Mouse (Mus musculus): ENCODE data around the gene Tango6. TPM values are rescaled to one million over a fixed set of nuclear protein-coding genes. Genes with fewer than 3 reads are reported as not detected.

Tango6 gene
- polyA plus RNA-seq, 1 experiment, result 14.1 TPM

DNA sequence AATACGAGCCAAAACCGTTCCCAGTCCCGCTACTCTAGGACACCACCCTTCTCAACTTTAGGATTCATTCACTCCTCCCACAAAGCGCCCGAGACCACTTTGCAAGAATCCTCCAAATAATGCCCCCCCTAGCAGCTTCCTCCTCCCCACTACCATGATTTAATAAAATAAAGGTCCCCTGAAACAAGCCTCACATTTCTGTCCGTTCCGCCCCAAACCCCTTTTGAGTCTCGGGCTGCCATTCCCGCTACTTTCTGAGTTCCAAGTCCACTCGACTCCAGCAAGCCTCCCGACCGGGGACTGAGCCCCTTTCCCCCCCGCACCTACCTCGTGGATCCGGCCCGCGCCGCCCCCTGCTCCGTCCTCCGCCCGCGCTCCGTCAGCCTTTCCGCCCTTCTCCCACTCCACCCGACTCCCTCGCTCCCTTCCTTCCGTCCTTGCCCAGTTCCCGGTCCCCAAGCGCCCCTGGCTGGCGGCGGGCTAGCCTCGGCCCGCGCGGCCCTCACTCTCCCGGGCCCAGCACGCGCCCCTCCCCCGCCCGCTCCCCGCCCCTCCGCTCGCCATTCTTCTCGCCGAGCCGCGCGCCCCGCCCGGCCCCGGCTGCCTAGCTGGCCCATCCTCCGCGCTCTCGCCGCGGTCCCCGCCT lies 210.1 kb downstream of the Tango6 start:
- Histone ChIP-seq H3K27ac (ENCODE audit: insufficient read depth, low read length) (peak overlapping the region; percentile 99), H3K9ac (ENCODE audit: low read depth, poor library complexity, severe bottlenecking) (peak overlapping the region; percentile 100), H3K27me3 (ENCODE audit: control insufficient read depth, insufficient read depth, low read length, poor library complexity, severe bottlenecking) (no peaks in the 10 kb centered on the region), H3K4me3 (ENCODE audit: low read depth, low read length) (peak overlapping the region; percentile 87), H3K4me1 (ENCODE audit: control insufficient read depth, insufficient read depth, low read length) (no peaks in the 10 kb centered on the region), H3K36me3 (ENCODE audit: control insufficient read depth, insufficient read depth, low read length, poor library complexity, severe bottlenecking) (peaks cover 43% of the 10 kb centered on the region), H3K9me3 (replicated peaks; ENCODE audit: control insufficient read depth, insufficient read depth, low read length, poor library complexity, severe bottlenecking) (peaks cover 5% of the 10 kb centered on the region; the same call in 1 of the 2 replicates)
- TF ChIP-seq CTCF (IDR thresholded peaks at IDR 0.05; ENCODE audit: low read depth, low read length) (no peak), EP300 (IDR thresholded peaks at IDR 0.05; ENCODE audit: insufficient read depth, low read depth, low read length) (0 out of 2 replicates have a peak, but pooled peaks have one; percentile 11), POLR2A (IDR thresholded peaks at IDR 0.05; ENCODE audit: insufficient read depth, low read length) (no peak)

DNA sequence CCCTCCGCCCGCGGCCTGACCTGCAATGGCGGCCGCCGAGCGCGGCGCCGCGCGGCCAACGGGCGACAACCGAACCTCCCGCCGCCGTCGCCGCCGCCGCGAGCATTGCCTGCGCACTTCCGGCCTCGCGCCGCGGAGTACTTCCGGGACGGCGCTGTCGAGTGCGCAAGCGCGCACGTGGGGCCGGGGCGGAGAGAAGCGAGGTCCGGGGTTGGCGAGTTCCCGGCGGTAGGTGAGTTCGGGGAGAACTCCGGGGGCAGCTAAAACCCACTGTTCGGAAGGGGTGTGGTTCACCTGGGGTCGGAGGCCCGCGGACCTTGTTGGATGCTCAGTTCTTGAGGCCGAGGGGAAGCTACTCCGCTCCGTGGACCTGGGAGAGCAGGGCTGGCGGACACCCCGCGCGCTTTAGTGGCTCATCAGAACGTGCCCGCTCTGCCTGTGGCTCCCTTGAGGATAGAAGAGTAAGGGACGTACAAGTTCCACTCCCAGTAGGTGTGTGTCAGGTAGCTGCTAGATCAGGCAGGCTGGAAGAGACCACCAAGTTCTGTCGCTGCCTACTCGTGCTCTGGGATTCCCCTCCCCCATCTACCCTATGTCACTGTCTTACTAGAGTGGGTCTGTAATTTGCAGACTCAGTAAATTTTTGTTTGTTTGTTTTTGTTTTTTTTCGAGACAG lies 210.8 kb downstream of the Tango6 start, which contains the start of gene Utp4:
TSS of gene Utp4 (plus strand) at position 156 of the 676 bp plus-strand sequence.
- no peak for TF ChIP-seq POLR2A (IDR thresholded peaks at IDR 0.05; ENCODE audit: insufficient read depth, low read length)
- TF ChIP-seq EP300 (IDR thresholded peaks at IDR 0.05; ENCODE audit: insufficient read depth, low read depth, low read length), result 0 out of 2 replicates have a peak, but pooled peaks have one; percentile 10
- H3K9me3 ChIP-seq (replicated peaks; ENCODE audit: control insufficient read depth, insufficient read depth, low read length, poor library complexity, severe bottlenecking), result peaks cover 5% of the 10 kb centered on the region; the same call in 1 of the 2 replicates
- H3K9ac ChIP-seq (ENCODE audit: low read depth, poor library complexity, severe bottlenecking), result peak within 1 kb of the TSS; percentile 100
- peaks cover 50% of the 10 kb centered on the region for H3K36me3 ChIP-seq (ENCODE audit: control insufficient read depth, insufficient read depth, low read length, poor library complexity, severe bottlenecking)
- no peaks in the 10 kb centered on the region for H3K4me1 ChIP-seq (ENCODE audit: control insufficient read depth, insufficient read depth, low read length)
- peak within 1 kb of the TSS; percentile 87 for H3K4me3 ChIP-seq (ENCODE audit: low read depth, low read length)
- peak within 1 kb of the TSS; percentile 99 for H3K27ac ChIP-seq (ENCODE audit: insufficient read depth, low read length)
- H3K27me3 ChIP-seq (ENCODE audit: control insufficient read depth, insufficient read depth, low read length, poor library complexity, severe bottlenecking), result no peaks in the 10 kb centered on the region

- Histone ChIP-seq H3K9ac (ENCODE audit: low read depth, poor library complexity, severe bottlenecking) (no peak overlapping the region), H3K27ac (ENCODE audit: insufficient read depth, low read length) (no peak overlapping the region), H3K36me3 (ENCODE audit: control insufficient read depth, insufficient read depth, low read length, poor library complexity, severe bottlenecking) (peaks cover 99% of the 10 kb centered on the region), H3K4me3 (ENCODE audit: low read depth, low read length) (no peak overlapping the region), H3K9me3 (replicated peaks; ENCODE audit: control insufficient read depth, insufficient read depth, low read length, poor library complexity, severe bottlenecking) (peaks cover 5% of the 10 kb centered on the region; the same call in 1 of the 2 replicates), H3K4me1 (ENCODE audit: control insufficient read depth, insufficient read depth, low read length) (no peaks in the 10 kb centered on the region), H3K27me3 (ENCODE audit: control insufficient read depth, insufficient read depth, low read length, poor library complexity, severe bottlenecking) (no peaks in the 10 kb centered on the region)
- TF ChIP-seq CTCF (IDR thresholded peaks at IDR 0.05; ENCODE audit: low read depth, low read length) (no peak), EP300 (IDR thresholded peaks at IDR 0.05; ENCODE audit: insufficient read depth, low read depth, low read length) (no peak), POLR2A (IDR thresholded peaks at IDR 0.05; ENCODE audit: insufficient read depth, low read length) (no peak)
Measured at GRCm38 (mm10) chr8:106899473-106899872, 216.6 kb downstream of the Tango6 start.

Other genes with a start within 250 kb of the Tango6 start
- gene 6030452D12Rik, start 182.5 kb upstream of the Tango6 start, polyA plus RNA-seq (2011; ENCODE audit: insufficient read depth, insufficient read length, low read depth, missing spikeins), result not detected in 2 replicates
- gene Cdh3, start 172.2 kb upstream of the Tango6 start, polyA plus RNA-seq (2011; ENCODE audit: insufficient read depth, insufficient read length, low read depth, missing spikeins), result 33.3 and 40.9 TPM in 2 replicates
- gene Gm10073, start 109.6 kb upstream of the Tango6 start, polyA plus RNA-seq (2011; ENCODE audit: insufficient read depth, insufficient read length, low read depth, missing spikeins), result 498 and 566 TPM in 2 replicates
- 347 and 358 TPM in 2 replicates for gene Cdh1, start 79.7 kb upstream of the Tango6 start, polyA plus RNA-seq (2011; ENCODE audit: insufficient read depth, insufficient read length, low read depth, missing spikeins)
- 0.18 and 0.46 TPM in 2 replicates for gene Has3, start 187.2 kb downstream of the Tango6 start, polyA plus RNA-seq (2011; ENCODE audit: insufficient read depth, insufficient read length, low read depth, missing spikeins)
- 109 and 113 TPM in 2 replicates for gene Utp4, start 210.6 kb downstream of the Tango6 start, polyA plus RNA-seq (2011; ENCODE audit: insufficient read depth, insufficient read length, low read depth, missing spikeins)